Mouse (Mus musculus): Measurements from ENCODE around the gene Snrnp35. TPM values are rescaled to one million over a fixed set of nuclear protein-coding genes. Genes with fewer than 3 reads are reported as not detected.

Gene Snrnp35
- polyA plus RNA-seq, 1 experiment = 18.9 TPM

DNA sequence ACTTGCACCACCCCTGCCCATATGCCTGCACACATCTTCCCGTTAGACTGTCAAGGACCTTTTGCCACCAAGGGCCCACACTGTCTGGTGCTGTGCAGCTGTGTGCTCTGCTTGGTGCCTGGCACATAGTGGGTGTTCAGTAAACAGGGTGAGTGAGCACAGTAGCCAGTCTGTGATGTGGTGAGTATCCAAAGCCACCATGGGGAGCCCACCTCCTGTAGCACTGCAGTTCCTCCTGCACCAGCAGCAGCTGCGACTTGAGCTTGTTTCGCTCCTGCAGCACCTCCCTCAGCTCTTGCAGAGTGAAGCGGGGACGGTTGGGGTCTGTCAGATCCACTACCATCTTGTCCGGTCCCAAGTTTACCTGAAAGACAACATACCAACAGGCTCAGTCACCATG is 13.4 kb upstream of the Snrnp35 start:
- H3K27me3 ChIP-seq (ENCODE audit: control insufficient read depth, insufficient read depth, insufficient read length) = no peaks in the 10 kb centered on the region
- peaks cover 5% of the 10 kb centered on the region for H3K36me3 ChIP-seq (ENCODE audit: control insufficient read depth, insufficient read depth)
- H3K79me2 ChIP-seq (ENCODE audit: control insufficient read depth, insufficient read depth) = no peaks in the 10 kb centered on the region
- no peak overlapping the region for H3K4me3 ChIP-seq
- TF ChIP-seq USF1 (IDR thresholded peaks at IDR 0.05; ENCODE audit: low read depth) = no peak
- no peak for TF ChIP-seq E2F4 (IDR thresholded peaks at IDR 0.05; ENCODE audit: insufficient read depth)
- TF ChIP-seq POLR2A (IDR thresholded peaks at IDR 0.05; ENCODE audit: insufficient read length, low read depth) = no peak
- no peak for TF ChIP-seq TCF3 (IDR thresholded peaks at IDR 0.05; ENCODE audit: insufficient read length, low read depth)
- no peak for TF ChIP-seq MYOG (IDR thresholded peaks at IDR 0.05; ENCODE audit: control insufficient read depth in 1 of 3, insufficient read depth in 1 of 3, insufficient read length in 2 of 3, low read depth in 2 of 3)
- no peak for TF ChIP-seq POLR2AphosphoS2 (IDR thresholded peaks at IDR 0.05; ENCODE audit: insufficient read length, low read depth)
- TF ChIP-seq REST (IDR thresholded peaks at IDR 0.05; ENCODE audit: insufficient read depth, insufficient read length) = no peak
- TF ChIP-seq CEBPB (IDR thresholded peaks at IDR 0.05; ENCODE audit: insufficient read depth, poor library complexity, severe bottlenecking) = no peak
- H3K4me2 ChIP-seq (ENCODE audit: low read depth) = no peak overlapping the region
- H3ac ChIP-seq (ENCODE audit: control insufficient read depth, insufficient read length) = no peak overlapping the region

DNA sequence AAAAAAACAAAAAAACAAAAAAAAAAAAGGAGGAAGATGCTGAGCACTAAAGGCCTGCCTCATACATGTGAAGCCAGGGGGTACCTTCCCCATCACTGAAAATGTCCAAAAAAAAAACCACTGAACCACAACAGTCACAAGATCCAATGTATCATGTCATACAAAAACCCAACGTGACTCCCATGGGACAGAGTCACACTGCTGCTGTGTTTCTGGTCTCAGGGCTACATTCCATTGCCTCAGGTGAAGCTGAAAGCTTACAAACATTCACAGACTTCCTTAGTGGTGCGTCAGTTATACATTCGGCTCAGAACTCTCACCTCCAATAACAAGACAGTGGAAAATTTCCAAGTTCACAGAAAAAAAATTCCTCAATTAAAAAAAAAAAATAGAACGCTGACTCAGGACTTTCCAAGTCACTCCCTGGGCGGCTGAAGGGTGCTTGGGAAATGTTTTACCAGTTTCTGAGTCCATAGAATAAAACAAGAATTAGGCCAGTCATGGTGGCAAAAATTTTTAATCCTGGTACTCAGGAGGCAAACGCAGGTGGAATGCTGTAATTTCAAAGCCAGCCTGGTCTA is 12.3 kb upstream of the Snrnp35 start:
- peaks cover 5% of the 10 kb centered on the region for H3K36me3 ChIP-seq (ENCODE audit: control insufficient read depth, insufficient read depth)
- H3ac ChIP-seq (ENCODE audit: control insufficient read depth, insufficient read length) = no peak overlapping the region
- H3K4me3 ChIP-seq = no peak overlapping the region
- no peak overlapping the region for H3K4me2 ChIP-seq (ENCODE audit: low read depth)
- no peak for TF ChIP-seq POLR2AphosphoS2 (IDR thresholded peaks at IDR 0.05; ENCODE audit: insufficient read length, low read depth)
- no peak for TF ChIP-seq TCF12 (IDR thresholded peaks at IDR 0.05; ENCODE audit: insufficient read depth, poor library complexity, severe bottlenecking)
- no peak for TF ChIP-seq MYOD1 (IDR thresholded peaks at IDR 0.05; ENCODE audit: control insufficient read depth in 1 of 3, insufficient read length in 2 of 3, low read depth in 2 of 3)
- no peak for TF ChIP-seq USF1 (IDR thresholded peaks at IDR 0.05; ENCODE audit: low read depth)
- no peak for TF ChIP-seq REST (IDR thresholded peaks at IDR 0.05; ENCODE audit: insufficient read depth, insufficient read length)
- no peak for TF ChIP-seq SRF (IDR thresholded peaks at IDR 0.05; ENCODE audit: control insufficient read depth, insufficient read length, low read depth)
- TF ChIP-seq TCF3 (IDR thresholded peaks at IDR 0.05; ENCODE audit: insufficient read length, low read depth) = no peak
- no peak for TF ChIP-seq POLR2A (IDR thresholded peaks at IDR 0.05; ENCODE audit: insufficient read length, low read depth)
- no peak for TF ChIP-seq E2F4 (IDR thresholded peaks at IDR 0.05; ENCODE audit: insufficient read depth)
- no peaks in the 10 kb centered on the region for H3K79me2 ChIP-seq (ENCODE audit: control insufficient read depth, insufficient read depth)
- no peaks in the 10 kb centered on the region for H3K27me3 ChIP-seq (ENCODE audit: control insufficient read depth, insufficient read depth, insufficient read length)

DNA sequence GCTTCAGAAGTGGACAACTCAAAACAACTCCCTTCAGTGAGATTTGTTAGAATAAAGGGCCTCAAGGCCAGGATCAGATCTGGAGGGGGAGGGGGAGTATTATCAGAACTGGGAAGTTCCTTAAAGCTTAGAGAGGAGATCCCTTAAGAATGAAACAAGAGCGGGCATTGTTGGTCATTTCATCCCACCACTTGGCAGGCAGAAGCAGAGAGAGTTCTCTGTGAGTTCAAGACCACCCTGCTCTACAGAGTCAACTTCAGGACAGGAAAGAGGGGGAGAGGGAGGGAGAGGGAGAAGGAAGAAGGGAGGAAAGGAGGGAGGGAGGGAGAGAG is 4.1 kb upstream of the Snrnp35 start:
- H3K27me3 ChIP-seq (ENCODE audit: control insufficient read depth, insufficient read depth, insufficient read length) = no peaks in the 10 kb centered on the region
- H3K4me2 ChIP-seq (ENCODE audit: low read depth) = peak overlapping the region; percentile 78
- no peak for TF ChIP-seq MAX (IDR thresholded peaks at IDR 0.05; ENCODE audit: low read depth)
- no peak for TF ChIP-seq CEBPB (IDR thresholded peaks at IDR 0.05; ENCODE audit: insufficient read depth, poor library complexity, severe bottlenecking)
- no peak for TF ChIP-seq E2F4 (IDR thresholded peaks at IDR 0.05; ENCODE audit: insufficient read depth)
- no peak for TF ChIP-seq MYOD1 (IDR thresholded peaks at IDR 0.05; ENCODE audit: control insufficient read depth in 1 of 3, insufficient read length in 2 of 3, low read depth in 2 of 3)
- no peaks in the 10 kb centered on the region for H3K79me2 ChIP-seq (ENCODE audit: control insufficient read depth, insufficient read depth)
- H3K36me3 ChIP-seq (ENCODE audit: control insufficient read depth, insufficient read depth) = no peaks in the 10 kb centered on the region
- H3ac ChIP-seq (ENCODE audit: control insufficient read depth, insufficient read length) = no peak overlapping the region
- H3K4me3 ChIP-seq = peak overlapping the region; percentile 57

DNA sequence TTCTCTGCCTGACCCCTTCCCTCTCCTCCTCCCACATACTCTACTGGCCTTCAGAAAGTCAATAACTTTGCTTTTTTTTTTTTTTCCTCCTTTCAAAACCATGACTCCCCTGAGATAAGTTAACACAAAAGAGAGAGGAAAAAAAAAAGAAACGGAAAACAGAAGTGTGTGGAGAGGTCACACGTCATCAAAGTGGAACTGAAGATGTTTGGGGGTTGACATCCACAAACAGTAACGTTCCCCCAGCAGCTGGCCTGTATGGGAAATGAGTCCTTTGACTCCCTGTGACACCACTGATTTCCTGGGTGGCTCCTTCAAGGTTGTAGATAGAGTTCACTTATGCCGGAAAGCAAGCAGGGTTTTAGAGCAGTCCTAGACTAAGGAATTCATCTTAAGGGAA is 2.8 kb upstream of the Snrnp35 start:
- no peak overlapping the region for H3ac ChIP-seq (ENCODE audit: control insufficient read depth, insufficient read length)
- TF ChIP-seq USF1 (IDR thresholded peaks at IDR 0.05; ENCODE audit: low read depth) = no peak
- H3K27me3 ChIP-seq (ENCODE audit: control insufficient read depth, insufficient read depth, insufficient read length) = no peaks in the 10 kb centered on the region
- no peaks in the 10 kb centered on the region for H3K36me3 ChIP-seq (ENCODE audit: control insufficient read depth, insufficient read depth)
- H3K79me2 ChIP-seq (ENCODE audit: control insufficient read depth, insufficient read depth) = peaks cover 6% of the 10 kb centered on the region
- no peak overlapping the region for H3K4me3 ChIP-seq
- H3K4me2 ChIP-seq (ENCODE audit: low read depth) = no peak overlapping the region

DNA sequence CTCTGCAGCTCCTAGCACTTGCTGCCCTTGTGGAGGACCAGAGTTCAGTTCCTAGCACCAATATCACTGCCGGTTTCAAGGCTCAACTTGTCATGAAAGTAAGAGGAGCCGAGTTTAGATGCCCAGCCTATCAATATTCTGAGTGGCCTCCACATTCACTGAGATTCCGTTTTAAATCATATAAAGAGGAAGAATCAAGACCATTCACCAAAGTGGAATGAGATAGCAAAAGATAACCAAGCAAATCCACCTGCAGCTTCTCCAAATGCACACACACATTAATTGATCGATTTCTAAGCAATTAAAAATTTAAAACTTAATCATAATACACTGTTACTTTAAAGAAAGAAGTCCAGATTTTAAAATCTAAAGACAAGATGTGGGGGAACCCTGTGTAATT is 1.2 kb upstream of the Snrnp35 start:
- TF ChIP-seq SRF (IDR thresholded peaks at IDR 0.05; ENCODE audit: control insufficient read depth, insufficient read length, low read depth) (no peak), POLR2A (IDR thresholded peaks at IDR 0.05; ENCODE audit: insufficient read length, low read depth) (no peak), MYOD1 (IDR thresholded peaks at IDR 0.05; ENCODE audit: control insufficient read depth in 1 of 3, insufficient read length in 2 of 3, low read depth in 2 of 3) (no peak), TCF12 (IDR thresholded peaks at IDR 0.05; ENCODE audit: insufficient read depth, poor library complexity, severe bottlenecking) (no peak), REST (IDR thresholded peaks at IDR 0.05; ENCODE audit: insufficient read depth, insufficient read length) (no peak), TCF3 (IDR thresholded peaks at IDR 0.05; ENCODE audit: insufficient read length, low read depth) (no peak), MAX (IDR thresholded peaks at IDR 0.05; ENCODE audit: low read depth) (no peak), USF1 (IDR thresholded peaks at IDR 0.05; ENCODE audit: low read depth) (no peak), MYOG (IDR thresholded peaks at IDR 0.05; ENCODE audit: control insufficient read depth in 1 of 3, insufficient read depth in 1 of 3, insufficient read length in 2 of 3, low read depth in 2 of 3) (no peak), POLR2AphosphoS2 (IDR thresholded peaks at IDR 0.05; ENCODE audit: insufficient read length, low read depth) (no peak), CEBPB (IDR thresholded peaks at IDR 0.05; ENCODE audit: insufficient read depth, poor library complexity, severe bottlenecking) (no peak), E2F4 (IDR thresholded peaks at IDR 0.05; ENCODE audit: insufficient read depth) (no peak)
- Histone ChIP-seq H3ac (ENCODE audit: control insufficient read depth, insufficient read length) (no peak overlapping the region), H3K79me2 (ENCODE audit: control insufficient read depth, insufficient read depth) (peaks cover 6% of the 10 kb centered on the region), H3K27me3 (ENCODE audit: control insufficient read depth, insufficient read depth, insufficient read length) (no peaks in the 10 kb centered on the region), H3K4me3 (peak overlapping the region; percentile 93), H3K36me3 (ENCODE audit: control insufficient read depth, insufficient read depth) (no peaks in the 10 kb centered on the region), H3K4me2 (ENCODE audit: low read depth) (peak overlapping the region; percentile 82)
